Mouse (Mus musculus) forebrain, embryonic 14.5 days (tissue): ENCODE data around the gene Gm9833. TPM values are rescaled to one million over a fixed set of nuclear protein-coding genes. Genes with fewer than 3 reads are reported as not detected.

Source experiments
- ATAC-seq: fragments of 200-750 bp; cut with Nextera tagmentation; 2 replicates; pipeline ENCODE4 v1.8.0; 2017; ENCODE audit warnings: mild to moderate bottlenecking, moderate library complexity
- DNase-seq: peaks from one replicate; pipeline ENCODE4 v3.0.0-alpha.2; 2015; ENCODE audit warnings: low spot score
- H3K27ac ChIP-seq: fragments of 300-500 bp; sonication (generic); 2 replicates; pipeline ENCODE4 v1.5.1; 2014; ENCODE audit warnings: low read depth, mild to moderate bottlenecking, control low read depth, low read length, moderate library complexity
- H3K27me3 ChIP-seq: fragments of 300-500 bp; sonication (generic); replicated peaks from 2 replicates; pipeline ENCODE4 v1.6.1; 2014; ENCODE audit warnings: low read length, control low read depth, mixed read lengths; ENCODE audit not compliant: control insufficient read depth, insufficient read depth
- H3K36me3 ChIP-seq: fragments of 300-500 bp; sonication (generic); 2 replicates; pipeline ENCODE4 v1.6.1; 2014; ENCODE audit warnings: low read length, control low read depth; ENCODE audit not compliant: control insufficient read depth, insufficient read depth
- H3K4me1 ChIP-seq: fragments of 300-500 bp; sonication (generic); 2 replicates; pipeline ENCODE4 v1.6.1; 2014; ENCODE audit warnings: antibody characterized with exemption, low read length, control low read depth; ENCODE audit not compliant: control insufficient read depth, insufficient read depth
- H3K4me2 ChIP-seq: fragments of 300-500 bp; sonication (generic); 2 replicates; pipeline ENCODE4 v1.6.1; 2014; ENCODE audit warnings: mild to moderate bottlenecking, control low read depth, low read length
- H3K4me3 ChIP-seq: fragments of 300-500 bp; sonication (generic); 2 replicates; pipeline ENCODE4 v1.5.1; 2014; ENCODE audit warnings: low read depth, low read length, control low read depth
- H3K9ac ChIP-seq: fragments of 300-500 bp; sonication (generic); 2 replicates; pipeline ENCODE4 v1.6.1; 2014; ENCODE audit warnings: mild to moderate bottlenecking, low read length, control low read depth, moderate library complexity
- H3K9me3 ChIP-seq: fragments of 300-500 bp; sonication (generic); replicated peaks from 2 replicates; pipeline ENCODE4 v1.6.1; 2016; ENCODE audit warnings: low read length, control low read depth, mixed read lengths; ENCODE audit not compliant: control insufficient read depth
- WGBS: fragments of 180-500 bp; shearing (Covaris S2); extraction: QIAGEN DNeasy Blood & Tissue Kit; methylation state at CpG from one replicate; pipeline ENCODE4 v1.1.7; 2014; 5-methylcytosine and 5-hydroxymethylcytosine counted together
- polyA plus RNA-seq: library from polyadenylated mRNA; unstranded; fragments of >200 nt; fragmentation: Nextera tagmentation; extraction: Ambion mirVana; gene quantifications from 2 replicates; pipeline ENCODE4 v1.2.1, GENCODE M21; 2014

Gm9833 gene
- polyA plus RNA-seq, 1 experiment from 2014 or later, result 8.1 TPM

GRCm38 (mm10) chr3:10112660-10113059, 24.8 kb downstream of the Gm9833 start:
- WGBS, result 77% methylated on average over 2 of the region's 2 CpGs
- no peaks in the 10 kb centered on the region for H3K4me1 ChIP-seq
- no peaks in the 10 kb centered on the region for H3K9me3 ChIP-seq
- no peaks in the 10 kb centered on the region for H3K36me3 ChIP-seq
- H3K4me3 ChIP-seq, result no peak overlapping the region
- no peak overlapping the region for H3K27ac ChIP-seq
- no peak overlapping the region for H3K4me2 ChIP-seq
- no peak for DNase-seq
- no peaks in the 10 kb centered on the region for H3K27me3 ChIP-seq
- no peak for ATAC-seq
- no peak overlapping the region for H3K9ac ChIP-seq

- H3K27ac ChIP-seq, result no peak overlapping the region
- H3K36me3 ChIP-seq, result no peaks in the 10 kb centered on the region
- no peak overlapping the region for H3K4me2 ChIP-seq
- no peaks in the 10 kb centered on the region for H3K9me3 ChIP-seq
- no peaks in the 10 kb centered on the region for H3K27me3 ChIP-seq
- no peak overlapping the region for H3K9ac ChIP-seq
- no peak overlapping the region for H3K4me3 ChIP-seq
- ATAC-seq (no peak), DNase-seq (no peak)
- 93% methylated on average over 12 of the region's 12 CpGs for WGBS
- H3K4me1 ChIP-seq, result no peaks in the 10 kb centered on the region
Measured at GRCm38 (mm10) chr3:10116531-10116930, 28.6 kb downstream of the Gm9833 start.

GRCm38 (mm10) chr3:10121232-10121631, 33.3 kb downstream of the Gm9833 start:
- DNase-seq, result no peak
- Histone ChIP-seq H3K4me2 (no peak overlapping the region), H3K4me3 (no peak overlapping the region), H3K27me3 (no peaks in the 10 kb centered on the region), H3K4me1 (no peaks in the 10 kb centered on the region), H3K9ac (no peak overlapping the region), H3K36me3 (no peaks in the 10 kb centered on the region), H3K9me3 (no peaks in the 10 kb centered on the region), H3K27ac (no peak overlapping the region)
- 92% methylated on average over 9 of the region's 9 CpGs for WGBS
- ATAC-seq, result no peak

GRCm38 (mm10) chr3:10121956-10122739, 34.2 kb downstream of the Gm9833 start:
- Histone ChIP-seq H3K36me3 (no peaks in the 10 kb centered on the region), H3K27me3 (no peaks in the 10 kb centered on the region), H3K4me2 (no peak overlapping the region), H3K9me3 (no peaks in the 10 kb centered on the region), H3K4me1 (no peaks in the 10 kb centered on the region), H3K4me3 (no peak overlapping the region), H3K27ac (no peak overlapping the region), H3K9ac (no peak overlapping the region)
- ATAC-seq, result no peak
- DNase-seq, result no peak
- 75% methylated on average over 6 of the region's 6 CpGs for WGBS

- H3K4me3 ChIP-seq, result no peak overlapping the region
- no peaks in the 10 kb centered on the region for H3K36me3 ChIP-seq
- H3K27me3 ChIP-seq, result no peaks in the 10 kb centered on the region
- H3K9ac ChIP-seq, result no peak overlapping the region
- H3K27ac ChIP-seq, result no peak overlapping the region
- no peak overlapping the region for H3K4me2 ChIP-seq
- no peaks in the 10 kb centered on the region for H3K4me1 ChIP-seq
- DNase-seq (no peak), ATAC-seq (no peak)
- WGBS, result 84% methylated on average over 1 of the region's 1 CpGs
- H3K9me3 ChIP-seq, result no peaks in the 10 kb centered on the region
Measured at GRCm38 (mm10) chr3:10123615-10124014, 35.7 kb downstream of the Gm9833 start.

GRCm38 (mm10) chr3:10124071-10124470, 36.2 kb downstream of the Gm9833 start:
- H3K9me3 ChIP-seq, result no peaks in the 10 kb centered on the region
- H3K4me2 ChIP-seq, result no peak overlapping the region
- ATAC-seq (no peak), DNase-seq (no peak)
- H3K4me1 ChIP-seq, result no peaks in the 10 kb centered on the region
- no peak overlapping the region for H3K27ac ChIP-seq
- H3K4me3 ChIP-seq, result no peak overlapping the region
- no peak overlapping the region for H3K9ac ChIP-seq
- no peaks in the 10 kb centered on the region for H3K36me3 ChIP-seq
- H3K27me3 ChIP-seq, result no peaks in the 10 kb centered on the region
- WGBS, result 91% methylated on average over 2 of the region's 2 CpGs

GRCm38 (mm10) chr3:10125301-10125700, 37.4 kb downstream of the Gm9833 start:
- H3K4me1 ChIP-seq, result no peaks in the 10 kb centered on the region
- no peaks in the 10 kb centered on the region for H3K36me3 ChIP-seq
- H3K4me3 ChIP-seq, result no peak overlapping the region
- H3K4me2 ChIP-seq, result no peak overlapping the region
- H3K27ac ChIP-seq, result no peak overlapping the region
- H3K27me3 ChIP-seq, result no peaks in the 10 kb centered on the region
- ATAC-seq (no peak), DNase-seq (no peak)
- 89% methylated on average over 4 of the region's 4 CpGs for WGBS
- no peaks in the 10 kb centered on the region for H3K9me3 ChIP-seq
- H3K9ac ChIP-seq, result no peak overlapping the region

- H3K4me1 ChIP-seq, result no peaks in the 10 kb centered on the region
- no peak overlapping the region for H3K27ac ChIP-seq
- no peaks in the 10 kb centered on the region for H3K27me3 ChIP-seq
- no peak overlapping the region for H3K4me3 ChIP-seq
- no peaks in the 10 kb centered on the region for H3K36me3 ChIP-seq
- 85% methylated on average over 2 of the region's 2 CpGs for WGBS
- DNase-seq, result no peak
- no peak overlapping the region for H3K4me2 ChIP-seq
- no peaks in the 10 kb centered on the region for H3K9me3 ChIP-seq
- H3K9ac ChIP-seq, result no peak overlapping the region
- ATAC-seq, result no peak
Measured at GRCm38 (mm10) chr3:10126036-10126435, 38.1 kb downstream of the Gm9833 start.

GRCm38 (mm10) chr3:10126502-10126901, 38.6 kb downstream of the Gm9833 start:
- H3K9ac ChIP-seq, result no peak overlapping the region
- no peaks in the 10 kb centered on the region for H3K36me3 ChIP-seq
- ATAC-seq (no peak; the same call in 1 of the 2 replicates), DNase-seq (no peak)
- H3K9me3 ChIP-seq, result no peaks in the 10 kb centered on the region
- 82% methylated on average over 2 of the region's 2 CpGs for WGBS
- H3K27me3 ChIP-seq, result no peaks in the 10 kb centered on the region
- H3K4me1 ChIP-seq, result peaks cover 2% of the 10 kb centered on the region; the same call in 1 of the 2 replicates
- no peak overlapping the region for H3K4me2 ChIP-seq
- no peak overlapping the region for H3K4me3 ChIP-seq
- no peak overlapping the region for H3K27ac ChIP-seq
